Mouse (Mus musculus) erythroblast, embryonic 14.5 days (primary cell): Measurements from ENCODE around the gene Hdac5.

ENCODE experiments used
- GATA1 ChIP-seq: IDR thresholded peaks from 2 replicates; pipeline ENCODE4 v1.6.1; 2012; ENCODE audit warnings: low read length, inconsistent platforms, mixed read lengths
- TAL1 ChIP-seq: IDR thresholded peaks from 3 replicates; pipeline ENCODE4 v1.6.1; 2012; ENCODE audit warnings: low read length, inconsistent platforms, mixed read lengths

- TF ChIP-seq GATA1 (no peak), TAL1 (no peak)
These were observed 4.7 kb downstream of the Hdac5 start for GRCm38 (mm10) chr11:102225221-102225620.
